Mouse (Mus musculus): ENCODE measurements around the gene Catsper4.
"Not testable (repeated sequence)": the region's sequence is repeated elsewhere in the genome, so short reads cannot be mapped to it uniquely, and the experiment has no call there.

Catsper4 gene

GRCm38 (mm10) chr4:134227194-134227593 is at the start of gene Catsper4:
TSS of gene Catsper4 (minus strand) at chr4:134227383.
- no peak for DNase-seq (ENCODE audit: low spot score in 2 of 2)

- DNase-seq (ENCODE audit: low spot score in 2 of 2) = no peak
These were observed 46.5 kb upstream of the Catsper4 start for GRCm38 (mm10) chr4:134273417-134274345.

- DNase-seq (ENCODE audit: low spot score in 2 of 2) = no peak
These were observed 45.7 kb upstream of the Catsper4 start for GRCm38 (mm10) chr4:134272731-134273416.

GRCm38 (mm10) chr4:134271979-134272378 is 44.8 kb upstream of the Catsper4 start:
- no peak for DNase-seq (ENCODE audit: low spot score in 2 of 2)

GRCm38 (mm10) chr4:134269622-134270021 is 42.4 kb upstream of the Catsper4 start:
- DNase-seq (ENCODE audit: low spot score in 2 of 2) = not testable (repeated sequence)

GRCm38 (mm10) chr4:134268102-134268655 is 41.0 kb upstream of the Catsper4 start:
- no peak for DNase-seq (ENCODE audit: low spot score in 2 of 2)

GRCm38 (mm10) chr4:134265860-134266585 is 38.8 kb upstream of the Catsper4 start:
- no peak for DNase-seq (ENCODE audit: low spot score in 2 of 2)

GRCm38 (mm10) chr4:134263191-134263590 is 36.0 kb upstream of the Catsper4 start:
- peak in 1 of 2 experiments; percentile 56 for DNase-seq (ENCODE audit: low spot score in 2 of 2)

GRCm38 (mm10) chr4:134258354-134258753 is 31.2 kb upstream of the Catsper4 start:
- no peak for DNase-seq (ENCODE audit: low spot score in 2 of 2)

- DNase-seq (ENCODE audit: low spot score in 2 of 2) = no peak
These were observed 30.2 kb upstream of the Catsper4 start for GRCm38 (mm10) chr4:134257198-134258009.

GRCm38 (mm10) chr4:134256407-134257197 is 29.4 kb upstream of the Catsper4 start:
- no peak for DNase-seq (ENCODE audit: low spot score in 2 of 2)

GRCm38 (mm10) chr4:134255854-134256253 is 28.7 kb upstream of the Catsper4 start:
- DNase-seq (ENCODE audit: low spot score in 2 of 2) = no peak

GRCm38 (mm10) chr4:134254835-134255234 is 27.7 kb upstream of the Catsper4 start:
- DNase-seq (ENCODE audit: low spot score in 2 of 2) = no peak

GRCm38 (mm10) chr4:134253722-134254324 is 26.6 kb upstream of the Catsper4 start, which contains the start of gene Grrp1:
TSS of gene Grrp1 (minus strand) at chr4:134254106.
- DNase-seq (ENCODE audit: low spot score in 2 of 2) = no peak

GRCm38 (mm10) chr4:134252911-134253721 is 25.9 kb upstream of the Catsper4 start:
- no peak for DNase-seq (ENCODE audit: low spot score in 2 of 2)

GRCm38 (mm10) chr4:134252131-134252910 is 25.1 kb upstream of the Catsper4 start:
- no peak for DNase-seq (ENCODE audit: low spot score in 2 of 2)

GRCm38 (mm10) chr4:134251241-134252130 is 24.3 kb upstream of the Catsper4 start:
- DNase-seq (ENCODE audit: low spot score in 2 of 2) = peak in 1 of 2 experiments; percentile 42

Data from cerebellum, postnatal 4 days (tissue).